Mouse (Mus musculus) midbrain, embryonic 13.5 days (tissue): ENCODE measurements around the gene Golph3. TPM values are rescaled to one million over a fixed set of nuclear protein-coding genes. Genes with fewer than 3 reads are reported as not detected.
"Not testable (repeated sequence)": the region's sequence is repeated elsewhere in the genome, so short reads cannot be mapped to it uniquely, and the experiment has no call there.

Experiments used
- ATAC-seq: fragments of 200-750 bp; cut with Nextera tagmentation; 2 replicates; pipeline ENCODE4 v1.8.0; 2017; ENCODE audit warnings: mild to moderate bottlenecking, moderate TSS enrichment, moderate library complexity
- H3K27ac ChIP-seq: fragments of 300-500 bp; sonication (generic); 2 replicates; pipeline ENCODE4 v1.5.1; 2015; ENCODE audit warnings: inconsistent platforms, mild to moderate bottlenecking, moderate library complexity
- H3K27me3 ChIP-seq: fragments of 300-500 bp; sonication (generic); 2 replicates; pipeline ENCODE4 v1.6.1; 2015; ENCODE audit warnings: mild to moderate bottlenecking, inconsistent platforms
- H3K36me3 ChIP-seq: fragments of 300-500 bp; sonication (generic); 2 replicates; pipeline ENCODE4 v1.6.1; 2015; ENCODE audit warnings: mild to moderate bottlenecking, inconsistent platforms
- H3K4me1 ChIP-seq: fragments of 300-500 bp; sonication (generic); replicated peaks from 2 replicates; pipeline ENCODE4 v1.6.1; 2015; ENCODE audit warnings: inconsistent platforms
- H3K4me2 ChIP-seq: fragments of 300-500 bp; sonication (generic); replicated peaks from 2 replicates; pipeline ENCODE4 v1.6.1; 2015; ENCODE audit warnings: moderate library complexity, mild to moderate bottlenecking, inconsistent platforms
- H3K4me3 ChIP-seq: fragments of 300-500 bp; sonication (generic); replicated peaks from 2 replicates; pipeline ENCODE4 v1.5.1; 2015; ENCODE audit warnings: mild to moderate bottlenecking, inconsistent platforms
- H3K9ac ChIP-seq: fragments of 300-500 bp; sonication (generic); replicated peaks from 2 replicates; pipeline ENCODE4 v1.6.1; 2015; ENCODE audit warnings: mild to moderate bottlenecking, inconsistent platforms
- H3K9me3 ChIP-seq: fragments of 300-500 bp; sonication (generic); 2 replicates; pipeline ENCODE4 v1.6.1; 2016; ENCODE audit warnings: mild to moderate bottlenecking, inconsistent platforms
- WGBS: fragments of 180-500 bp; shearing (Covaris S2); methylation state at CpG from one replicate; pipeline ENCODE4 v1.1.7; 2015; 5-methylcytosine and 5-hydroxymethylcytosine counted together
- polyA plus RNA-seq: library from polyadenylated mRNA; unstranded; fragments of >200 nt; fragmentation: Nextera tagmentation; extraction: Ambion mirVana; gene quantifications from 2 replicates; pipeline ENCODE4 v1.2.1, GENCODE M21; 2015

The Golph3 gene
- polyA plus RNA-seq, 1 experiment from 2014 or later: 70.8 TPM

- WGBS: 91% methylated on average over 6 of the region's 6 CpGs
- Histone ChIP-seq H3K36me3 (no peaks in the 10 kb centered on the region; the same call in 1 of the 2 replicates), H3K4me1 (peaks cover 20% of the 10 kb centered on the region), H3K27me3 (no peaks in the 10 kb centered on the region), H3K27ac (no peak overlapping the region), H3K4me3 (no peak overlapping the region), H3K9ac (no peak overlapping the region), H3K9me3 (no peaks in the 10 kb centered on the region), H3K4me2 (no peak overlapping the region)
- ATAC-seq: no peak
Measured at GRCm38 (mm10) chr15:12362701-12363040, 41.4 kb downstream of the Golph3 start.

- no peak overlapping the region for H3K4me3 ChIP-seq
- H3K9ac ChIP-seq: no peak overlapping the region
- no peaks in the 10 kb centered on the region for H3K9me3 ChIP-seq
- WGBS: 94% methylated on average over 4 of the region's 4 CpGs
- H3K4me1 ChIP-seq: peaks cover 29% of the 10 kb centered on the region
- no peaks in the 10 kb centered on the region; the same call in 1 of the 2 replicates for H3K36me3 ChIP-seq
- no peak for ATAC-seq
- no peak overlapping the region for H3K27ac ChIP-seq
- no peaks in the 10 kb centered on the region for H3K27me3 ChIP-seq
- no peak overlapping the region for H3K4me2 ChIP-seq
Measured at GRCm38 (mm10) chr15:12364096-12364495, 42.8 kb downstream of the Golph3 start.

DNA sequence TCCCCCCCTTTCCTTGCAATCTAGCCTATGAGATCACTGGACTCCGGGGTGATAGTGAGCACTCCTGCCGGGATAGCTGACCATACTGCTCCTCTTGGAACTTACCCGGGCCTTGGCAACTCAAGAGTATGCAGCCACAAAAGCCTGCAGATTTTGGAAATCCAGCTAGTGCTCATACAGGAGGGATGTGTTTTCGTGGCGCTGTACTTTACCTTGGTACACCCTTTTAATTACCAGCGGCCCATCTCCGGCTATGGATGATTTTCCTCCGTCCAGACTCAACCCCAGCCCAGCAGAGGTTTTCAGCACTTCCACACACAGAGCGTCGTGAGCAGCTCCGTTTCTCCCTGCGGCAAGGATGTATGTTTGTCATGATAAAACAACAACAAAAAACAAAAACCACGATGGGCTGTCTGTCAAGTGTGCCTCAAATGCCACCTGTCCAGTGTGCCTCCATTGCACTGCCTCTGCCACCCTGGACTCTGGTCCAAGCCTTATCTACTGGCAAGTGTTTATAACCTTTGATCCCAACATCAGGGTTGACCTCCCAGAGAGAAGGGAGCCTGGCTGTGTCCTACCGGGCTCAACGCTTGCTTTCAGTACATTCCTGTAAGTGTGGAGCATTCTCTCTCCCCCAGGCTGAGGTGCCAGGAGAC, 44.3 kb downstream of the Golph3 start:
- H3K9me3 ChIP-seq: no peaks in the 10 kb centered on the region
- no peaks in the 10 kb centered on the region for H3K27me3 ChIP-seq
- H3K9ac ChIP-seq: no peak overlapping the region
- H3K4me3 ChIP-seq: no peak overlapping the region
- H3K4me1 ChIP-seq: peaks cover 29% of the 10 kb centered on the region
- peak overlapping the region; percentile 14 for H3K4me2 ChIP-seq
- WGBS: 78% methylated on average over 15 of the region's 15 CpGs
- peak overlapping the region; percentile 82 for H3K27ac ChIP-seq
- no peaks in the 10 kb centered on the region; the same call in 1 of the 2 replicates for H3K36me3 ChIP-seq
- no peak for ATAC-seq

- Histone ChIP-seq H3K9ac (no peak overlapping the region), H3K4me3 (no peak overlapping the region), H3K36me3 (no peaks in the 10 kb centered on the region), H3K27me3 (no peaks in the 10 kb centered on the region), H3K4me1 (peaks cover 29% of the 10 kb centered on the region), H3K4me2 (peak overlapping the region; percentile 14), H3K27ac (peak overlapping the region; percentile 82), H3K9me3 (no peaks in the 10 kb centered on the region)
- 15% methylated on average over 3 of the region's 3 CpGs for WGBS
- ATAC-seq: peak; percentile 93
Measured at GRCm38 (mm10) chr15:12366072-12366469, 44.8 kb downstream of the Golph3 start.

DNA sequence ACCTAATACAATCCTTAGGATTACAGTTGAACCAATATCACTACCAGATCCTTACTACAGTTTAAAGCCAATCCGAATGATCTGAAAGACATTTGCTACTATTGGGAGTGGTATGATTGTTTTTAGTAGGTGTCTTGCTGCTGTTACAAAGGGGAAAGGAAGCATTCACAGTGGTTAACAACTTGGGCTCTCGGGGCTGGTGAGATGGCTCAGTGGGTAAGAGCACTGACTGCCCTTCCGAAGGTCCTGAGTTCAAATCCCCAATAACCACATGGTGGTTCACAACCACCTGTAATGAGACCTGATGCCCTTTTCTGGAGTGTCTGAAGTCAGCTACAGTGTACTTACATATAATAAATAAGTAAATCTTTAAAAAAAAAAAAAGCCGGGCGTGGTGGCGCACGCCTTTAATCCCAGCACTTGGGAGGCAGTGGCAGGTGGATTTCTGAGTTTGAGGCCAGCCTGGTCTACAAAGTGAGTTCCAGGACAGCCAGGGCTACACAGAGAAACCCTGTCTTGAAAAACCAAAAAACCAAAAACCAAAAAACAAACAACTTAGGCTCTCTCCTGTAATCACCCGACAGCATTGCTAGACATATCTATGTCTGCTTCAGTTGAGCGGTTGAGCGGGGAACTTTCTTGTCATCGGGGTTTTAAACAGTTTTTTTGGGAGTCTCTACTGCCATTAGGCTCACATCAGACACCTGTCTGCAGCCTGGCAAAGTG, 45.5 kb downstream of the Golph3 start:
- WGBS: 91% methylated on average over 11 of the region's 11 CpGs
- ATAC-seq, H3K27me3 ChIP-seq, H3K4me3 ChIP-seq, H3K9ac ChIP-seq, H3K36me3 ChIP-seq, H3K9me3 ChIP-seq: not testable (repeated sequence)
- H3K4me1 ChIP-seq: peaks cover 34% of the 10 kb centered on the region
- H3K4me2 ChIP-seq: 0 out of 2 replicates have a peak overlapping the region, but pooled peaks have one; percentile 14
- H3K27ac ChIP-seq: peak overlapping the region; percentile 82

DNA sequence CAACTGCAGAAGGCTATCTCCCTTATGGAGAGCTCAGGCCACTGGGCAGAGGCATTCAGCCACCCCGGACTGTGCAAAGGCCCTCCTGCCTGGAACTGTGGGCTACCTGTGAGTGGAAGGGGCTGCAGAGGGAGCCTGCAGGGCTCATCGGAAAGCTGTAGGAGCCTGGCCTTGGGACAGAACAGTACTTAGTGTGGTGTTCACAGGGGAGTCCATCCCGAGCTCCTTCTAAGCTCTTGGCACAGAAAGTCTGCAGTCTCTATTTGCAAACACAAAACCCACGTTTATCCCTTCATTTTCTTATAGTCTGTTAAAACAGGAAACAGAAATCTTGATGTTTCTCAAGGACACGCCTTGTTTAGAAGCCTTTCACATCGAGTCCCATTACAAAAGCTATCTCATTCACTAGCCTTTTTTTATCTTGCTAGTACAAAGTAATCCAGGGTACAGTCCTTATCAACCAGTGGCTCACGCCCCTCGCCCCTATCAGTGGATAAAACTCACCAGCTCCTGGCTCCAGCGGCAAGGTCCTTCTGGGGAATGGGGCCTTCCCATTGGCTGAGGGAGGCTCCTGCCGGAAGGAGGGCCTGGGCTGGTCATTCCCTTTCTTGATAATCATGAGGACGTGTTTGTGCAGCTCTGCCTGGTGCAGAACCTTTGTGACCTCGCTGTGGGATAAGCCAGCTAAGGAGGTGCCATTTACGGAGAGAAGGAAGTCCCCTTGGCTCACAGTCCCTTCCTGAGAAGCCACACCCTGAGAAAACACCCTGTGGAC, 46.2 kb downstream of the Golph3 start:
- H3K9ac ChIP-seq: no peak overlapping the region
- no peaks in the 10 kb centered on the region for H3K27me3 ChIP-seq
- ATAC-seq: no peak
- H3K36me3 ChIP-seq: no peaks in the 10 kb centered on the region
- H3K27ac ChIP-seq: no peak overlapping the region
- H3K4me3 ChIP-seq: no peak overlapping the region
- 57% methylated on average over 13 of the region's 13 CpGs for WGBS
- H3K9me3 ChIP-seq: no peaks in the 10 kb centered on the region
- H3K4me1 ChIP-seq: peaks cover 37% of the 10 kb centered on the region
- no peak overlapping the region for H3K4me2 ChIP-seq

DNA sequence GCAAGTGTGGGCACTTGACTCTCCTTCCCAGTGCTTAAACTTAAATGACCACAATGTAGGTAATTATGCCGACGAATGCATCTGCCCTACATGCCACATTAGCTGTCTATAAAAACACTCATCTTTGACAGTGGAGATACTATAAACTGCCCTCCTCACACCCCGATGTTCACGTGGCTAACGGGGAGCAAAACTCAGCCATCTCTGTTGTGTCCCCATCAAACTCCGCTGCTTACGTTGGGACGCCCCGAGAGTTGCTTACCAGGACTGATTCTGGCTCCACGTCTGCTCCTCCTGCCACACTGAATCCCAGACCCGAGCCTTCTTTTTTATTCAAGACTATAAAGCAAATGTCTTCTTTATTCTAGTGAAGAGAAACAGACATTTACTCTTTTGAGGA, 47.1 kb downstream of the Golph3 start:
- no peak for ATAC-seq
- H3K4me3 ChIP-seq: no peak overlapping the region
- peaks cover 37% of the 10 kb centered on the region for H3K4me1 ChIP-seq
- no peaks in the 10 kb centered on the region for H3K36me3 ChIP-seq
- no peak overlapping the region for H3K27ac ChIP-seq
- no peaks in the 10 kb centered on the region for H3K27me3 ChIP-seq
- H3K4me2 ChIP-seq: no peak overlapping the region
- no peak overlapping the region for H3K9ac ChIP-seq
- 78% methylated on average over 11 of the region's 11 CpGs for WGBS
- H3K9me3 ChIP-seq: no peaks in the 10 kb centered on the region

GRCm38 (mm10) chr15:12368850-12369249, 47.6 kb downstream of the Golph3 start:
- Histone ChIP-seq H3K9me3 (no peaks in the 10 kb centered on the region), H3K4me1 (peaks cover 39% of the 10 kb centered on the region), H3K4me3 (no peak overlapping the region), H3K4me2 (no peak overlapping the region), H3K27me3 (no peaks in the 10 kb centered on the region), H3K27ac (no peak overlapping the region), H3K36me3 (no peaks in the 10 kb centered on the region), H3K9ac (no peak overlapping the region)
- 89% methylated on average over 4 of the region's 4 CpGs for WGBS
- no peak for ATAC-seq

DNA sequence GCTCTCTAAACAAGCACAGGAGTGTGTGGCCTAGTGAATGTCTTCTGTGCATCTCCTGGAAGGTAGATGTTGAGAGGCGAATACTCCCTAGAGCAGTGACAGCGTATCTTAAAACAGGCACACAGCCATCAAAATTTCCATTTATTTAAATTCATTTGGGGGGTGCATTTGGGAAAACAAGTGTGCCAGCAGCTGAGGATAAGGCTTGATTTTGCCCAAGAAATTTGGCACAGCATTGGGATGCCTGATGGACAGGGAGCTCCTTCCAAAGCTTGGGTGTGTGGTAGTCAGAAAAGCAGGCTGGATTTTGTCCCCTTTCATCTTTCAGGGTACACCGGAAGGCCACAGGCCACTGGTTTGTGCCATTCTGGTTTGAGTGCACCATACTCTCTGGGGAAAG, 48.8 kb downstream of the Golph3 start:
- H3K27ac ChIP-seq: no peak overlapping the region

DNA sequence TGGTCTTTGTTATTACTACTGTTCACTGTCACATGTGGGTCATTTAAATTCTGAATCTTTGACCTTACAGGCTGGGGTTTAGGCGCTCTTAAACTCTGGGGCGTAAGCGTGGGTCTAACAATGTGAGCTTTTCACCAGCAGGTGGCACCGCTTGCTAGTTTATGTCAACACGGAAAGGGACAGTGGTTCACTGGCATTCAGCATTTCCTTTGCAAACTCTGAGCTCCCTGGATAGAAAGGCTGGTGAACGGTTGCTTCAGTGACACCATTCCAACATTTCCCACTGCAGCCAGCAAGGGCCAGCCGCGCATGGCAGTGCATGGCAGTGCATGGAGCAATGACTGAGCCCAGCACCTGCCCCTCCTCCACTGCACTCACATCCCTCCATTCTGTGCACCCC, 49.9 kb downstream of the Golph3 start:
- WGBS: 7% methylated on average over 8 of the region's 8 CpGs

More for the DNA sequence above, 48.8 kb downstream of the Golph3 start:
- peaks cover 40% of the 10 kb centered on the region for H3K4me1 ChIP-seq
- H3K4me2 ChIP-seq: no peak overlapping the region
- no peak overlapping the region for H3K4me3 ChIP-seq
- WGBS: 94% methylated on average over 3 of the region's 3 CpGs
- no peak overlapping the region for H3K9ac ChIP-seq
- H3K9me3 ChIP-seq: no peaks in the 10 kb centered on the region
- peaks cover 4% of the 10 kb centered on the region; the same call in 1 of the 2 replicates for H3K36me3 ChIP-seq
- H3K27me3 ChIP-seq: peaks cover 3% of the 10 kb centered on the region; the same call in 1 of the 2 replicates
- ATAC-seq: no peak

DNA sequence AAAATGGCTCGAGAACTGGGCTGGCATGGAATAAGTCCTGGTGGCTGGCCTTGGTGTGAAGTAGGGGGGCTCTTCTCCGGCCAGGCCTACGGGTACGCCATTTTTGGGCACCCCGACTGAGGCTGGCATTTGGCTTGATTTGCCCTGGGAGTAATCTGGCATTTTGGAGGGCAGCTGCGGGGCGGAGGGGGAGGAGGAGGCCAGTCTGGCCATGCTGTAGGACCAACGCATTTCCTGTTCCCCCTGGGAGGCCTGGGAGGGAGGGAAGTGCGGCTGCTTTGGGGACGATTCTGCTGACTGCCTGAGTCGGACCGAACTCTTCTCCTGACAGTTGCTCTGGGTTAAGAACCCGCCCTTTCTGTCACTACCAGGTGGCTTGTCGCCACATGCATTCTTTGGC, 52.2 kb downstream of the Golph3 start:
- Histone ChIP-seq H3K4me2 (no peak overlapping the region), H3K4me3 (no peak overlapping the region)
- 84% methylated on average over 14 of the region's 14 CpGs for WGBS

More for the DNA sequence above, 49.9 kb downstream of the Golph3 start:
- Histone ChIP-seq H3K4me3 (no peak overlapping the region), H3K4me2 (no peak overlapping the region), H3K9me3 (no peaks in the 10 kb centered on the region), H3K4me1 (peaks cover 40% of the 10 kb centered on the region), H3K27ac (0 out of 2 replicates have a peak overlapping the region, but pooled peaks have one; percentile 48), H3K27me3 (peaks cover 4% of the 10 kb centered on the region; the same call in 1 of the 2 replicates), H3K36me3 (peaks cover 4% of the 10 kb centered on the region; the same call in 1 of the 2 replicates), H3K9ac (no peak overlapping the region)
- ATAC-seq: peak; percentile 64

GRCm38 (mm10) chr15:12373918-12374317, 52.7 kb downstream of the Golph3 start:
- peaks cover 4% of the 10 kb centered on the region; the same call in 1 of the 2 replicates for H3K36me3 ChIP-seq
- no peak for ATAC-seq
- no peaks in the 10 kb centered on the region for H3K9me3 ChIP-seq
- peaks cover 4% of the 10 kb centered on the region; the same call in 1 of the 2 replicates for H3K27me3 ChIP-seq
- 83% methylated on average over 6 of the region's 6 CpGs for WGBS
- H3K9ac ChIP-seq: no peak overlapping the region
- peaks cover 28% of the 10 kb centered on the region for H3K4me1 ChIP-seq
- H3K4me2 ChIP-seq: no peak overlapping the region
- no peak overlapping the region for H3K4me3 ChIP-seq
- H3K27ac ChIP-seq: no peak overlapping the region

More for the DNA sequence above, 52.2 kb downstream of the Golph3 start:
- no peak for ATAC-seq
- H3K9ac ChIP-seq: no peak overlapping the region
- H3K36me3 ChIP-seq: peaks cover 4% of the 10 kb centered on the region; the same call in 1 of the 2 replicates
- H3K9me3 ChIP-seq: no peaks in the 10 kb centered on the region
- no peak overlapping the region for H3K27ac ChIP-seq
- H3K27me3 ChIP-seq: peaks cover 4% of the 10 kb centered on the region; the same call in 1 of the 2 replicates
- H3K4me1 ChIP-seq: peaks cover 28% of the 10 kb centered on the region
